Mouse (Mus musculus): ENCODE data around the gene Ldlrap1.

- TF ChIP-seq CTCF (IDR thresholded peaks at IDR 0.05; ENCODE audit: borderline replicate concordance, insufficient read depth, low read length) (no peak), POLR2A (IDR thresholded peaks at IDR 0.05; ENCODE audit: low read depth, low read length) (no peak)
These were observed 47.5 kb downstream of the Ldlrap1 start for GRCm38 (mm10) chr4:134720371-134720770.

Data from embryonic fibroblast, embryonic 13.5 days (primary cell).